Mouse (Mus musculus): ENCODE measurements around the gene Slc1a4. TPM values are rescaled to one million over a fixed set of nuclear protein-coding genes. Genes with fewer than 3 reads are reported as not detected.

Slc1a4 gene
- total RNA-seq, 2 experiments from 2014 or later = 0.36 to 1.2 TPM

DNA sequence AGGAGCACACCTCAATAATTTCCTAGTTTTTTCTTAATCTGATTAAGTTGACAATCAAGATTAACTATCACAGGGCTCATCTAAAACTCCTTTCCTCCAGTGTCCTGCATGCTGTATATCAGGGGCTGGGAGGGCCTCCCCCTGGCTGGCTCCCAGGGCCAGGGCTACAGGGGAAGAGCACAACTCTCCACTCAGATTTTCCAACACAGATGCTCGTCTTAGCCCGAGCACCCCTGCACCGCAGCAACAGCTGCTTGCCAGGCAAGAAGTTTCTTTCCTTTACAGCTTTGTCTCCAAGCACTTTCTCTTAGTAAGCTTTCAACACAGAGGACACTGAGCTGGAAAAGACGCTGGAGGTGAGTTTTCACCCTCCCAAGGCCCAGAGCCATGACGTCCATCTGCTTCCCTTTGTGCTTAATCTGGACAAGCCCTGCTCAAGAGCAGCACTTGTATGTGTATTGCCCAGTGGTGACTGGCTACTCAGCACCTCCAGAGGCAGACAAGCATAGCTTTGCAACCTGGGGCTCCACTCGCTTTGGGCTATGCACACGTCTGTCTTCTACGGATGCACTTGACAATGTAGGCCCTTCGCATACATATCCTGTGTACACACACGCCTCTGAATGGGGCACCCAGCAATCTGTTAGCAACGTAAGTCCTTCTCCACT lies 6.1 kb downstream of the Slc1a4 start:
- no peak for ATAC-seq (replicated peaks; ENCODE audit: poor library complexity, severe bottlenecking)

DNA sequence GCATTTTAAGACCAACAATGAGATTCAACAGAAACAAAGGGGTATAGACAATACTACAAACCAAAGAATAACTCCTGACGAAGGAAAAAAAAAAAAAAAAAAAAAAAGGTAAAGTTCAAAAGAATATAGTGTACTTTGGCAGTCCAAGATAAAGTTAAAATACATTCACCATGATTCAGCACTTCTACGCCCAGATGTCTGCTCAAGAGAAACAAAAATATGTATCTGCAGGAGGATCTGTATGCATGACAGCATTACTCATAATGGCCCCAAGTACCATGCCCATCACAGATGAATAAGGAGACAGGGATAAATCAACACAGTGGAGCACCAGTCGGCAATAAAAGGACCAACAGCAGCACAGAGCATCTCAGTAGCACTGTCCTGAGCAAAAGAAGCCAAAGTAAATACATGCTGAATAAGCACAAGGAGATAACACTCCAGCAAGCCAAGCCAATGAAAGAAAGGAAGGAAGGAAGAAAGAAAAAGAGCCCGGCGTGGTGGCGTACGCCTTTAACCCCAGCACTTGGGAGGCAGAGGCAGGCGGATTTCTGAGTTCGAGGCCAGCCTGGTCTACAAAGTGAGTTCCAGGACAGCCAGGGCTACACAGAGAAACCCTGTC lies 7.3 kb downstream of the Slc1a4 start:
- no peak for ATAC-seq (replicated peaks; ENCODE audit: poor library complexity, severe bottlenecking)

DNA sequence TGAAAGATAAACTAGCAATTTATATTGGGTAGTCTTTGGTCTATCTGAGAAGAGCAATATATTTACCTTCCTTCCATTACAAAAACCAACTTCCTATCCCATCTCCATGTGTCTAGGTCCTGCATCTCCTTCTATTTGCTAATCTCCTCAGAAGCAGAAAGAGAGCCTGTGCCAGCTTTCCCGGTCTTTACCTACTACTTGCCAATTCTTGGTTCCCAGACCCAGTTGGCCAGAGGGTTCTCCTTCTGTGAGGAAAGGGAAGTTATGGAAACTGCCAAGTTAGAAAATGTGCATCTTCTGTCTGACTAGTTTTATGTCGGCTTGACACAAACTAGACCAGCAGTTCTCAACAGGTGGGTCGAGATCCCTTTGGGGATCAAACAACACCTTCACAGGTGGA lies 8.5 kb downstream of the Slc1a4 start:
- ATAC-seq (replicated peaks; ENCODE audit: poor library complexity, severe bottlenecking) = no peak

DNA sequence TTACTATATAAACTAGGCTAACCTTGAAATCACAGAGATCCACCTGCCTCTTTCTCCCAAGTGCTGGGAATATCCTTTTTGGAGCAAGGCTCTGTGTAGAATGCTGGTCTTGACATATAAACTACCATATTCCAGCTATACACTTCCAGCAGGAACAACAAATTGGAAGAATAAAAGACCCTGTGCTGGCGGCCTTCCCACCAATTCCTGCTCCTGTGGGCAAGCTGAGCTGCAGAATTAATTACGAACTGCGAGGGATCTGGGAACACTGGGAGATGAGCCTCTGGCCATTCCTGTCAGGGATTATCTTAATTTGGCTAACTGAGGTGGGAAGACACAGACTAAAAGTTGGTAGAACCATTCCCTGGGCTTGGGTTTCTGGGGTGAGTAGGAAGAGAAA lies 10.1 kb downstream of the Slc1a4 start:
- no peak for ATAC-seq (replicated peaks; ENCODE audit: poor library complexity, severe bottlenecking)

DNA sequence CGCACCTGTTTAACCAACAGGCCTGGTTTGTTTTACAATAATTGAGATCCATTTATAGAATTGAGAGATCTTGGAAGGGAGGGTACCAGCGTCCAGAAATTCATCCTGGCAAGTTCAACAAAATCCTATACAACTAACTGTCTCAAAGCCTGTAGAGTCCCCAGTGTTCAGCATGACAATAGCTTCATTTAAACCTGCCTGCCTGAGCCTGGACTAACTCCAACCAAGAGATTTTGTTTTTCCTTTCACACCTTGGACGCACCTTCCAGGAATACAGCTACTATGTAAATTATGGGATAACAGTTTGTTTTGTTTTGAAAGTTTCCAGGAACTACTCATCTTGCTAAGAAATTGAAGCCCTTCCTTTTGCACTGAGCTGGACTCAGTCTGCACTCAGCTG lies 11.9 kb downstream of the Slc1a4 start:
- ATAC-seq (replicated peaks; ENCODE audit: poor library complexity, severe bottlenecking) = no peak

DNA sequence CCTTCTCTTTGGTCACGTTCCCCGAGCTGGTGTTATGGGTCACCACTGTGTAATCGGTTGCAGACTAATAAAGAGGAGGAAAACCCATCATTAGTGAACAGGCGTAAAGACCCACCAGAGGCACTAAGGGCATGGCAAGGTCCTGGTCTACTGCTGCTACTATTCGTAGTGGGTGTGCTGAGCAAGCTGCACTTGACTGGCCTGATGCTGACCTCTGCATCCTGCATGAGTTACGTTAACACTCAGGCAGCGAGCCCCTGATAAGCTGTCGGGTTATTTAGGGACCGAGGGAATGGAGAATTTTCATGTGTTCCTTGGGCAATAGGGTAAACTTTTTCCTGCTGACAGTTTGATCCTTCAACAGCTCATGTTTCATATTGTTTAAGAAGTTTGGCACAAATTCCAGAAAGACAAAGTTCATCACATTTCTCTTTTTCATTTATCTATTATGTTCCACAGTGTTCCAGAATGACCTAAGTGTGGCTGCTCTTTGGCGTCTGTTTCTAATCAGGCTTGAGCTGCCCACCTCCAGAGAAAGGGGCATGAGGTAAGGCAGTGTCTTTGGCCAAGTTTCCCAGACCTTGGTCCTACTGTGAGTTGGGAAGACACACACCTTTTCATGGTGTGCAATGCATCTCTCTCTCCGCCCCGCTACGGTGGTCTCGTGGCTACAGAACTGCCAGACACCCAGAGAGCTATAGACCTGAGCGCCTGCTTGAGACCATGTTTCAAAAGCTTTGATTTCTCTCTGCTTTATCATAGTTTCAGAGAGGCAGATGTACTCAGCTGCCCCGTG lies 13.7 kb downstream of the Slc1a4 start:
- ATAC-seq (replicated peaks; ENCODE audit: poor library complexity, severe bottlenecking) = no peak

DNA sequence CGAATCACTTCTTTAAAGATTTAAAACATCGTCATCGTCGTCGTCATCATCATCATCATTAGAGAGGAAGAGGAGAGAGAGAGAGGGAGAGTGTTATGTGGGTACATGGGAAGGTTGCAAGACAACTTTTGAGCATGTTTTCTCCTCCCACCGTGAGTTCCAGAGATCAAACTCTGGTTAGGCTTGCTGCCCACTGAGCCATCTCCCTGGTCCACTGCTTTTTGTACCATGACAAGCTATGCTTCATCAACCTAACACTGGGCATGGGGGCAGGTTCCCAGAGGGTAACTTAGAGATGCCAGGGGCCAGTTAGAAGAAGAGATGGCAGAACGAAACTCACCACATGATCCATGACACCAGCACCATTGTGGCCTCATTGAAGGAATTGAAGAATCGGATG lies 18.9 kb downstream of the Slc1a4 start:
- no peak for ATAC-seq (replicated peaks; ENCODE audit: poor library complexity, severe bottlenecking)

DNA sequence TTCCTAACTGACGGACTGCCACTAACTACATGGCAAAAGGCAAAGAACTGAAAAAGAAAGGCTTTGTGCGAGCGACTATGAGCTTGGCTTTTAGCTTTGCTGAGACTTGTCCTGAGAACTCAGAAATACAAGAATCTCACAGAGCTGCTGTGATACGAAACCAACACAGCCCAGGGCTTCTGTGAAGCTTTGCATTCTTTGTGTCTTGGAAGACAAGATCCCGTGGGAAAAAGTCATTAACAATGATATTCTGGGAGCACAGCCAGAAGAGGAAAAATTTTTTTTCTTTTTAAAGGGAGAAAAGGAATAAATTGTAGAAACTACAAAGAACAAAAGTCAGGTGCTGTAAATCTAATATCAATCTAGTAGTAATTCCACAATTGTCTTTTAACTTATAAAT lies 23.5 kb downstream of the Slc1a4 start:
- no peak for ATAC-seq (replicated peaks; ENCODE audit: poor library complexity, severe bottlenecking)

DNA sequence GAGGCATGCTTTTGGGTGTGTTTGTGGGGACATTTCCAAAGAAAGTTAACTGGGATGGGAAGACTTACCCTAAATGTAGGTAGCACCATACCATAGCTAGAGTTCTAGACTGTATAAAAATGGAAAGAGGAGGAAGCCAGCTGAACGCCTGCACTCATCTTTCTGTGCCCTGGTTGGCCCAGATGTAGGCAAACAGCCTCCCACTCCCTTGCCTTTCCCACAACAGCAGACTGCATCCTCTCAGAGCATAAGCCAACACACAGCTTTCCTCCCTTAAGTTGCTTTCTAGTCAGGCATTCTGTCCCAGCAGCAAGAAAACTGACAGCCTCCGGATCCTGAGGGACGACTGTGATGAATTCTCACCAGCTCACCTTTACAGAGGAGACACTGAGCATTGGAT lies 25.1 kb downstream of the Slc1a4 start:
- ATAC-seq (replicated peaks; ENCODE audit: poor library complexity, severe bottlenecking) = no peak

DNA sequence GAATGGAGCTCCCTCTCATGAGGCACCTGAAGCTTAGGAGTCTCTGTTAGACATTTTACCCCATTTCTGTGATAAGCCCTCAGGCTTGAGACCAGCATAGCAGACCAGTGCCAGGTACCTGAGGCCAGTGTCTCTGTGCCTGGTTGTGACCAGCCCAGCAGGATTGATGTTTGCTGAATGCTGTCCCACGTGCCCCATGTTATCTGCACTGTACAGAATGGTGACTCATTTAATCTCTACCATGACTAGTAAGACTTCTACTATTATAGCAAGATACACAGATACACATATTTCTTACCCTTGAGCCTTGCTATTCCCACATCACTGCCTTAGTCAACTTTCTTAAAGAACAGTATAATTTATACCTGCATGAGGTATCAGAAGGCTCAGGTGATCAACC lies 26.9 kb downstream of the Slc1a4 start:
- no peak for ATAC-seq (replicated peaks; ENCODE audit: poor library complexity, severe bottlenecking)

DNA sequence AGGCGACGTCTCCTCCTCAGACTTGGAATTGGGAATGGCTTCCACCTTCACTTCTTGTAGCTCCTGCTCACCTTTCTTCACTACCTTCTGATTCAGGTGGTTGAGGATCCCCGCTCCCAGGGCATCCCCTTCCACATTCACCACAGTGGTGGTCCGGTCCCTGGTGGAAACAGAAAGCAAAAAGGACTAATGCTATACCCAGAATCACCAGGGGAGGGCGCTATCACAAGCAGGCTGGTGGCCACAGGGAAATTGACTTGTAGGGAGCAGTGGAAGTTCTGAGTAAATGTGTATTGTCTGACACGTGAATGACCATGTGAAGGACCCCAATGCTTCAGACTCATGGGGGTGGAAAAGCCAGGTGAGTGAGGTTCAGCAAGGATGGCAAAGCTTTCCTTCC lies 28.2 kb downstream of the Slc1a4 start:
- ATAC-seq (replicated peaks; ENCODE audit: poor library complexity, severe bottlenecking) = peak; percentile 44; the same call in 1 of the 2 replicates

DNA sequence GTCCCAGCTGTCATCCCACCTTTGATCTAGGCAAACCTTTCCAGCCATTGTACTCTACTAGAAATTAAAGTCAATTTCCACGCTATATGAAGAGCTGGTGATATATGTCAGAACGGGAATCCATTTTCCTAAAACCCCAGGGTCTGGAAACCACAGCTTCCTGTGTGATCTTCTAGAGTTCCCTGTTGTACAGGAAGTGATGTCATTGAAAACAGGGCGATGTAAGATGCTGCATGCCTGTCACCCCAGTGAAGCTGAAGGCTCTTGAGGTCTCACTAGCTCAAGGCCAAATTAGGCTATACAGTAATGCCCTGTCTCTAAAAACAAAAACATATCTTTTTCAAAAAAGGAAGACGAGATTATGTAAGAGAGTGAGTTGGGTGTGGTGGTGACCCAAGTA lies 31.2 kb downstream of the Slc1a4 start:
- peak; percentile 69; the same call in 1 of the 2 replicates for ATAC-seq (replicated peaks; ENCODE audit: poor library complexity, severe bottlenecking)

DNA sequence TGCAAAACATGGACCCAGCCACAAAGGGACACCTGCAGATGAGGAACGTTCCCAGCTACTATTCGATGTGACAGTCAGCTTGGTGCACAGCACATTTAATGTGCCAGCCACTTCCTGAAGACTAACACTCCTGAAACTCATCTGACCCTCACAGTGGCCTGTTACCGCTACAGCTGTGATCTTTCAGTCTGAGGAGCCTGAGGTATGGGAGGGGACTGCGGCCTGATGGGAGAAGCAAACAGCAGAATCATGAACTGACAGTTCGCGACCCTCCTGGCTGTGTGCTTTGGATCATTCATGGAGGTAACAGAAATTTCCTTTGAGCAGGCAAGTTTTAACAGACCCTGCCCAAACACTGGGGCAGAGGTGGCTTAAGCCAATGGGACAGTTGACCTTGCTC lies 31.7 kb downstream of the Slc1a4 start:
- ATAC-seq (replicated peaks; ENCODE audit: poor library complexity, severe bottlenecking) = no peak

DNA sequence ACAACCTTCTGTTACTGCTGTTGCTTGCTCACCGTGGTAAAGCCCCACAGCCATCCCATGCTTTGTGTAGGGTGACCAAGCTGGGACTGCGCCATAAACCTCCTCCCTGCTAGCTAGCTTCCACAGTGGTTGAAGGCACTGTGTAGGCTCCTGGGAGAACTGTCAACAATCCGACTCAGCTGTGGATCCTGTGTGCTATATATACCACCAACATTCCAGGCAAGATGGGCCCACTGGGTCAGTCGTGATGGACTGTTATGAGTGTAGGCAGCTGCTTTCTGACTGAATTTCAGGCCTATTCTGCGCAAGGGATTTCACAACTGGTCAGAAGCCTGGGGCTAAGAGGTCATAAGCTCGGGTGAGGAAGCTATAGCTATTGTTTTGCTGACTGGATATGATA lies 32.6 kb downstream of the Slc1a4 start:
- ATAC-seq (replicated peaks; ENCODE audit: poor library complexity, severe bottlenecking) = no peak

DNA sequence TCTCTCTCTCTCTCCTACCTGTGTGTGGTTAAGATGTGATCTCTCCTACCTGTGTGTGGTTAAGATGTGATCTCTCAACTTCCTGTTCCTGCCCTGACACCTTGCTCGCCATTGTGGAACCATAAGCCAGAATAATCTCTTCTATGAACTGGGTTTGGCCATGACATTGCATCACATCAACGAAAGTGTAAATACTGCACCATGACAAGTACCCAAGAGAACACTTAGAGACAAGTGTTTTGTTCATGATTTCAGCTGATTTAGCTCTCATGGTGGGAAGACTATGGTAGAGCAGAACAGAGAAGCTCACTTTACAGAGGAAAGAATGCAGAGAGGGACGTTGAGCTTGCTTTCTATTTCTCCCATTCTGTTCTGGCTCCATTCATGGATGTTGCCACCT lies 48.0 kb downstream of the Slc1a4 start:
- no peak for ATAC-seq (replicated peaks; ENCODE audit: poor library complexity, severe bottlenecking)

DNA sequence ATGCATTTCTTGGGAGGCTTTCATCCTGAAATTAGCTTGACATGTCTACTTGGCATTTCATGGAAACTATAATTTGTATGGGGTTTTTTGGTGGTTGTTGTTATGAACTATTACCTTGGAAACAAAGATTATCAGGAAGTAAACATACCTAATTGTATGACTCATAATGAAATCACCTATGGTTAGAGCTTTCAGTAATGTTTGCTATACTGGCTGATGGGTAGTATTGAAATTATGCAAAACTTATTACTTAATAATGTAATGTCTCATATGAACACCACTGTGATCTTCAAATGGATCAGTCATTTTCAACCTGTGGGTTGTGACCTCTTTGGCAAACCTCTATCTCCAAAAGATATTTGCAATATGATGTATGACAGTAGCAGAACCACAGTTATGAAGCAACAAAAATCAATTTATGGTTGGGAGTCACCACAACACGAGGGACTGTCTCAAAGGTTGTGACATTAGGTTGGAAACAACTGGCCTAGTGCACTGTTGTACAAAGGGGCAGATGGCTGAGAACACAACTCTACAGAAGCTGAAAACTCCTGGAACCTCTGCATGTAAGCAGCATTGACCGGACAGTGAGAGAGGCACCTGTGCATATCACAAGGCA lies 49.8 kb downstream of the Slc1a4 start:
- no peak for ATAC-seq (replicated peaks; ENCODE audit: poor library complexity, severe bottlenecking)

DNA sequence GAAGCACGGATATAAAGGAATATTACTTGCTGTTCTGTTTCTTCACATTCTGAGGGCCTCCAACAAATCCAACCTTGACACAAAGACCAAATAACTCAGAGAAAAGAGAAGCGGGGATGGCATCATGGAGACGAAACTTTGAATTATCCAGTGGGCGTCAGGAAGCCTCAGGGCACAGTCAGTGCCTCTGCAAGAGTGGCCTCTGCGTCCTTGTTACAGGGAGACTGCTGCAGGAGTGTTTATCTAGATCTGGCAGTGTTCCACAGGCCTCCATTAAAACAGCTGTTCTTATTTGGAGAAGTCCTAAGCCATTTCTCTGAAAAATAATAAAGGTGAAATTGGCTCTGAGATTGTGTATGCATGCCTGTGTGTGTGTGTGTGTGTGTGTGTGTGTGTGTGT lies 51.5 kb downstream of the Slc1a4 start:
- no peak for ATAC-seq (replicated peaks; ENCODE audit: poor library complexity, severe bottlenecking)

DNA sequence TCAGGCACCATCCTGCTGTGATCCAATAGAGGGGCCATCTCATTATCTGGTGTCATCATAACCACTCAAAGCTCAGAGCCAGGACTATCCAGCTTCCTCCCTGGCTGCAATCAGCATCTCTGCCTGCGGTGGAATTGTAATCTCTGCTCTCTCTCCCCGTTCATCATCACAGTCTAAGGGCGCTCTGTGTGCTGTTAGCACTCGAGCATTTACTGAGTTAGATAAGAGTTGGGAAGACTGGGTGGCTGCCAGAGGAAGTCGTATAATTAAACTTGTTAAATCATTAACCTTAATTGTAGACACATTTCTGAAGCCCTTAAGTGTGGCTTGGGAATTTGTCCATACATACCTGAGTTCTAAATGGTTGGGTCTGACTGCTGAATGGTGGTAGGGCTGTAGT lies 53.8 kb downstream of the Slc1a4 start:
- no peak for ATAC-seq (replicated peaks; ENCODE audit: poor library complexity, severe bottlenecking)

DNA sequence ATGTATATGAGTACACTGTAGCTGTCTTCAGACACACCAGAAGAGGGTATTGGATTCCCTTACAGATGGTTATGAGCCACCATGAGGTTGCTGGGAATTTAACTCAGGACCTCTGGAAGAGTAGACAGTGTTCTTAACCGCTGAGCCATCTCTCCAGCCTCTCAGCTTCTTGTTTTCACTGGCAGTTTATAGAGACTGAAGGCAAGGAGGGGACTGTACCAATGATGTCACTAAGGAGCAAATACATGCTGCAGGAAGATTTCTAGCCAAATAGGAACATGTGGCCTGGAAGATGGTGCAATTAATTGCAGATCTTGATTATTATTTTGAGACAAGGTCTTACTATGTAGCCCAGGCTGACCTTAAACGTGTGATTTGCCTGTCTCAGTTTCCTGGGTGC lies 55.4 kb downstream of the Slc1a4 start:
- no peak for ATAC-seq (replicated peaks; ENCODE audit: poor library complexity, severe bottlenecking)

DNA sequence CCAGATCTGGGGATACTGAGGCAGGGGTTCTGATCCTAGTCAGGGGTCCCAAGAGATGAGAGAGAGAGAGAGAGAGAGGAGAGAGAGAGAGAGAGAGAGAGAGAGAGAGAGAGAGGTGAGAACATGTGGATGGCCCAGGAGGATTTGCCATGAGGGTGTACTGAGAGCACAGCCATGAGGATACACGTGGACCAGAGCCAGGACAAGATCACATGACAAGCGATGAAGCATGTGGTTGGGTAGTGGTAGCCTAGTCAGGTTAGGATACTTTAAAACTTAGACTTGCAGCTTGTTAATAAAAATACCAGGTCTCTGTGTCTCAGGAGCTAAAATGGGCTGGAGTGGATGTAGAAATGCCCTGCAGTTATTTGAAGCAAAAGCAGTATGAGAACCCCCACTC lies 56.5 kb downstream of the Slc1a4 start:
- no peak for ATAC-seq (replicated peaks; ENCODE audit: poor library complexity, severe bottlenecking)

DNA sequence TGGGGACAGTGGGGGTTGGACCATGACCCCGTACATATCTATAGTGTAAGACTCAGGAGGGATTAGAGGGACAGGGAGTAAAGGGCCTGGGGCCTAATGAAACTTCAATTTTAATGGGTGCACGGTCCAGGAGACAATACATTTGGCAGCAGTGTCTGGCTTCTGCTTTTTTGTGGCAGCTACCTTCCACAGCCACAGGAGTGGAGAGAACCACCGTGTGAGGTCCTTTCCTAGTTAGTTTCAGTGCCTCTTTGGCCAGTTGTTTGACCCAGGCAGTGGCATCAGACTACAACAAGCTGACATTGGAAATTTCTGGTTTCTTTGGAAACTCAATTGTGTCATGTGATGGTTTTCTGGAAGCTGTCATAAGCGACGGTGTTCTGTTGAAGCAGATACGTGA lies 62.6 kb downstream of the Slc1a4 start:
- peak; percentile 65 for ATAC-seq (replicated peaks; ENCODE audit: poor library complexity, severe bottlenecking)
